Mouse (Mus musculus): ENCODE data around the gene Jmjd8.

GRCm38 (mm10) chr17:25867836-25868600 lies 39.4 kb downstream of the Jmjd8 start:
- no peak for TF ChIP-seq CTCF (IDR thresholded peaks at IDR 0.05; ENCODE audit: control insufficient read depth, insufficient read depth, insufficient replicate concordance, low read depth, low read length)
- no peak for TF ChIP-seq POLR2A (IDR thresholded peaks at IDR 0.05; ENCODE audit: control insufficient read depth, low read depth, low read length)

All from testis, adult 2 months (tissue).